Mouse (Mus musculus) bone marrow macrophage, adult 2 months (primary cell): Measurements from ENCODE around the gene Gabrr1. TPM values are rescaled to one million over a fixed set of nuclear protein-coding genes. Genes with fewer than 3 reads are reported as not detected.
"Not testable (repeated sequence)": the region's sequence is repeated elsewhere in the genome, so short reads cannot be mapped to it uniquely, and the experiment has no call there.

ENCODE experiments used
- H3K27ac ChIP-seq: 2 replicates; pipeline ENCODE4 v1.5.1; 2012; ENCODE audit warnings: low read depth, low read length; ENCODE audit not compliant: insufficient read depth
- H3K4me1 ChIP-seq: 2 replicates; pipeline ENCODE4 v1.6.1; 2012; ENCODE audit warnings: low read length; ENCODE audit not compliant: control insufficient read depth, insufficient read depth
- H3K4me3 ChIP-seq: 2 replicates; pipeline ENCODE4 v1.5.1; 2012; ENCODE audit warnings: mild to moderate bottlenecking, low read length, moderate library complexity; ENCODE audit not compliant: insufficient read depth
- CTCF ChIP-seq: IDR thresholded peaks from 2 replicates; pipeline ENCODE4 v1.5.1; 2012; ENCODE audit warnings: low read depth, mild to moderate bottlenecking, low read length, moderate library complexity
- POLR2A ChIP-seq: IDR thresholded peaks from 2 replicates; pipeline ENCODE4 v1.6.1; 2012; ENCODE audit warnings: mild to moderate bottlenecking, low read depth, low read length, borderline replicate concordance
- polyA plus RNA-seq: library from polyadenylated mRNA; stranded (reverse); fragments of >200 nt; gene quantifications from 2 replicates; pipeline ENCODE4 v1.2.4, GENCODE M21; 2012; ENCODE audit not compliant: missing spikeins, insufficient read depth, insufficient read length

Gene Gabrr1
- not detected in 2 replicates for polyA plus RNA-seq

GRCm38 (mm10) chr4:33132221-33132620 lies at the start of gene Gabrr1:
TSS of gene Gabrr1 (plus strand) at chr4:33132521.
- TF ChIP-seq POLR2A = no peak
- TF ChIP-seq CTCF = no peak
- Histone ChIP-seq H3K27ac (no peak within 1 kb of the TSS), H3K4me3 (no peak within 1 kb of the TSS), H3K4me1 (no peaks in the 10 kb centered on the region)

GRCm38 (mm10) chr4:33099118-33099694 lies 33.1 kb upstream of the Gabrr1 start:
- no peak for TF ChIP-seq POLR2A
- no peak for TF ChIP-seq CTCF
- H3K27ac ChIP-seq = peak overlapping the region; percentile 50
- H3K4me1 ChIP-seq = peaks cover 15% of the 10 kb centered on the region
- no peak overlapping the region for H3K4me3 ChIP-seq

GRCm38 (mm10) chr4:33109720-33110458 lies 22.4 kb upstream of the Gabrr1 start:
- Histone ChIP-seq H3K27ac (no peak overlapping the region), H3K4me1 (peaks cover 2% of the 10 kb centered on the region; the same call in 1 of the 2 replicates), H3K4me3 (no peak overlapping the region)
- TF ChIP-seq CTCF (no peak), POLR2A (no peak)

DNA sequence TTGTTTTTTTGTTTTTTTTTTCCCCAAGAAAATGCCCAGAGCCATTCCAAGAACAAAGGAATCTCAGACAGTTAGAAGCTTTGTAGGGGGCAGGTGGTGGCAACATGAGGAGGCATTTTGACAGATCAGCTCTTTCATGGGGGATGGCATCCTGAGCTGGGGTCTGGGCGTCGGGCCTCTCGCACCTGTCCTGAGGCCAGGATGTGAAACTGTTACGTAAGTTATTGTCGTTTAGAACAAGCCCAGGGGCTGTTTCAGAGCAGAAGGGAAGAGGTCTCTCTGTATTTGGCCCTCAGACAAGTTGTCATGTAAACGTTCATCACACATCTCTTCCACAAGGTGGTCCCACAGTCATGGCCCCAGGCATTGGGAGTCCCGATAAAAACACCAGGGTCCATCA lies 21.5 kb upstream of the Gabrr1 start:
- TF ChIP-seq POLR2A (no peak), CTCF (no peak)
- Histone ChIP-seq H3K27ac (no peak overlapping the region), H3K4me1 (peaks cover 2% of the 10 kb centered on the region; the same call in 1 of the 2 replicates), H3K4me3 (no peak overlapping the region)

- TF ChIP-seq CTCF (no peak), POLR2A (no peak)
- Histone ChIP-seq H3K27ac (no peak overlapping the region), H3K4me1 (peaks cover 2% of the 10 kb centered on the region; the same call in 1 of the 2 replicates), H3K4me3 (no peak overlapping the region)
Measured at GRCm38 (mm10) chr4:33111358-33111757, 21.0 kb upstream of the Gabrr1 start.

- not testable (repeated sequence) for H3K4me1 ChIP-seq, H3K4me3 ChIP-seq, H3K27ac ChIP-seq
Measured at GRCm38 (mm10) chr4:33112866-33113265, 19.5 kb upstream of the Gabrr1 start.

DNA sequence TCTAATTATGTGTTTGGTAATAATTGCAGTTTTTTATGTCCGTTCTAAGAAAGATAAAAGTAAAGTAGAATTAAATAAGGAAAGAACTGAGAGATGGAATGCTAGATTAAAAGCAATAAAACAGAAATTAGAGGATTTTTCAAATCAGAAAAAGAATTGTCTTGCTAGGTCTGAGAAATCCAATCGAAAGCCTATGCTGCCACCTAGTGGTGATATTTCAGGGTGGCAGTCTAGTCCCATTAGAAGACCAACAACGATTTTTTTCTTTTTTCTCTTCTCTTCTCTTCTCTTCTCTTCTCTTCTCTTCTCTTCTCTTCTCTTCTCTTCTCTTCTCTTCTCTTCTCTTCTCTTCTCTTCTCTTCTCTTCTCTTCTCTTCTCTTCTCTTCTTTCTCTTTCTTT lies 13.2 kb upstream of the Gabrr1 start:
- not testable (repeated sequence) for H3K27ac ChIP-seq, H3K4me3 ChIP-seq, H3K4me1 ChIP-seq

- TF ChIP-seq POLR2A (no peak), CTCF (peak; percentile 38; the same call in 1 of the 2 replicates)
- Histone ChIP-seq H3K27ac (no peak overlapping the region), H3K4me3 (no peak overlapping the region), H3K4me1 (no peaks in the 10 kb centered on the region)
Measured at GRCm38 (mm10) chr4:33124493-33124892, 7.8 kb upstream of the Gabrr1 start.

GRCm38 (mm10) chr4:33125409-33126084 lies 6.8 kb upstream of the Gabrr1 start:
- Histone ChIP-seq H3K27ac (no peak overlapping the region), H3K4me1 (no peaks in the 10 kb centered on the region), H3K4me3 (no peak overlapping the region)
- no peak for TF ChIP-seq POLR2A
- no peak for TF ChIP-seq CTCF

- TF ChIP-seq CTCF = no peak
- Histone ChIP-seq H3K27ac (no peak overlapping the region), H3K4me1 (peaks cover 2% of the 10 kb centered on the region; the same call in 1 of the 2 replicates), H3K4me3 (0 out of 2 replicates have a peak overlapping the region, but pooled peaks have one; percentile 5)
Measured at GRCm38 (mm10) chr4:33146679-33147291, 14.5 kb downstream of the Gabrr1 start.
